Mouse (Mus musculus) lung, embryonic 14.5 days (tissue): Measurements from ENCODE around the gene Aanat. TPM values are rescaled to one million over a fixed set of nuclear protein-coding genes. Genes with fewer than 3 reads are reported as not detected.

Experiments
- ATAC-seq: fragments of 200-750 bp; cut with Nextera tagmentation; 2 replicates; pipeline ENCODE4 v1.8.0; 2017; ENCODE audit warnings: mild to moderate bottlenecking, moderate TSS enrichment, moderate library complexity; ENCODE audit not compliant: insufficient read depth
- DNase-seq: peaks from one replicate; pipeline ENCODE4 v3.0.0-alpha.2; 2015
- H3K27ac ChIP-seq: fragments of 300-500 bp; sonication (generic); 2 replicates; pipeline ENCODE4 v1.5.1; 2014; ENCODE audit warnings: low read depth, mild to moderate bottlenecking, moderate library complexity
- H3K27me3 ChIP-seq: fragments of 300-500 bp; sonication (generic); 2 replicates; pipeline ENCODE4 v1.6.1; 2014; ENCODE audit warnings: low read length, control low read depth; ENCODE audit not compliant: insufficient read depth
- H3K36me3 ChIP-seq: fragments of 300-500 bp; sonication (generic); 2 replicates; pipeline ENCODE4 v1.6.1; 2014; ENCODE audit warnings: control low read depth; ENCODE audit not compliant: insufficient read depth
- H3K4me1 ChIP-seq: fragments of 300-500 bp; sonication (generic); 2 replicates; pipeline ENCODE4 v1.6.1; 2014; ENCODE audit warnings: antibody characterized with exemption, control low read depth; ENCODE audit not compliant: insufficient read depth
- H3K4me2 ChIP-seq: fragments of 300-500 bp; sonication (generic); 2 replicates; pipeline ENCODE4 v1.6.1; 2014; ENCODE audit warnings: mild to moderate bottlenecking
- H3K4me3 ChIP-seq: fragments of 300-500 bp; sonication (generic); 2 replicates; pipeline ENCODE4 v1.5.1; 2014; ENCODE audit warnings: low read depth, low read length
- H3K9ac ChIP-seq: fragments of 300-500 bp; sonication (generic); 2 replicates; pipeline ENCODE4 v1.6.1; 2014
- H3K9me3 ChIP-seq: fragments of 300-500 bp; sonication (generic); 2 replicates; pipeline ENCODE4 v1.6.1; 2016; ENCODE audit warnings: low read depth, low read length, control low read depth
- CTCF ChIP-seq: IDR thresholded peaks from 2 replicates; pipeline ENCODE4 v1.5.1; 2016; ENCODE audit warnings: antibody characterized with exemption, low read depth
- WGBS: fragments of 180-500 bp; shearing (Covaris S2); extraction: QIAGEN DNeasy Blood & Tissue Kit; methylation state at CpG from one replicate; pipeline ENCODE4 v1.1.7; 2014; 5-methylcytosine and 5-hydroxymethylcytosine counted together
- polyA plus RNA-seq: library from polyadenylated mRNA; unstranded; fragments of >200 nt; fragmentation: Nextera tagmentation; extraction: Ambion mirVana; gene quantifications from 2 replicates; pipeline ENCODE4 v1.2.1, GENCODE M21; 2014

The Aanat gene
- polyA plus RNA-seq, 1 experiment from 2014 or later: not detected

- Histone ChIP-seq H3K9ac (peak overlapping the region; percentile 70), H3K27ac (peak overlapping the region; percentile 40; the same call in 1 of the 2 replicates), H3K4me2 (peak overlapping the region; percentile 89), H3K4me1 (peaks cover 42% of the 10 kb centered on the region), H3K27me3 (no peaks in the 10 kb centered on the region), H3K4me3 (peak overlapping the region; percentile 70), H3K36me3 (no peaks in the 10 kb centered on the region), H3K9me3 (no peaks in the 10 kb centered on the region)
- DNase-seq (no peak), ATAC-seq (no peak; the same call in 1 of the 2 replicates)
- WGBS: 7% methylated on average over 40 of the region's 40 CpGs
- TF ChIP-seq CTCF: peak; percentile 1; the same call in 1 of the 2 replicates
These were observed 37.3 kb downstream of the Aanat start for GRCm38 (mm10) chr11:116623281-116624124.

GRCm38 (mm10) chr11:116624131-116624832 is 38.0 kb downstream of the Aanat start:
- H3K4me2 ChIP-seq: peak overlapping the region; percentile 89
- no peaks in the 10 kb centered on the region for H3K27me3 ChIP-seq
- peak overlapping the region; percentile 70 for H3K4me3 ChIP-seq
- H3K9me3 ChIP-seq: no peaks in the 10 kb centered on the region
- peak overlapping the region; percentile 40; the same call in 1 of the 2 replicates for H3K27ac ChIP-seq
- H3K4me1 ChIP-seq: peaks cover 36% of the 10 kb centered on the region
- DNase-seq: peak; percentile 88
- H3K36me3 ChIP-seq: no peaks in the 10 kb centered on the region
- WGBS: 11% methylated on average over 42 of the region's 42 CpGs
- 0 out of 2 replicates have a peak, but pooled peaks have one; percentile 6 for TF ChIP-seq CTCF
- peak; percentile 25 for ATAC-seq
- peak overlapping the region; percentile 70 for H3K9ac ChIP-seq

- Histone ChIP-seq H3K9ac (no peak overlapping the region), H3K27me3 (no peaks in the 10 kb centered on the region), H3K4me2 (no peak overlapping the region), H3K27ac (no peak overlapping the region), H3K4me3 (no peak overlapping the region), H3K36me3 (no peaks in the 10 kb centered on the region), H3K4me1 (peaks cover 26% of the 10 kb centered on the region), H3K9me3 (no peaks in the 10 kb centered on the region)
- ATAC-seq (no peak), DNase-seq (peak; percentile 61)
- WGBS: 73% methylated on average over 17 of the region's 17 CpGs
- peak; percentile 75 for TF ChIP-seq CTCF
These were observed 39.1 kb downstream of the Aanat start for GRCm38 (mm10) chr11:116625081-116626000.

GRCm38 (mm10) chr11:116626299-116627071 is 40.3 kb downstream of the Aanat start, which contains the start of gene Rhbdf2:
Gene Rhbdf2 (minus strand): TSS chr11:116627019.
- DNase-seq: no peak
- TF ChIP-seq CTCF: no peak
- Histone ChIP-seq H3K4me2 (no peak within 1 kb of the TSS), H3K9ac (no peak within 1 kb of the TSS), H3K9me3 (no peaks in the 10 kb centered on the region), H3K36me3 (no peaks in the 10 kb centered on the region), H3K27me3 (no peaks in the 10 kb centered on the region), H3K4me3 (no peak within 1 kb of the TSS), H3K4me1 (peaks cover 15% of the 10 kb centered on the region), H3K27ac (no peak within 1 kb of the TSS)
- no peak for ATAC-seq
- 57% methylated on average over 10 of the region's 10 CpGs for WGBS

- no peak overlapping the region for H3K27ac ChIP-seq
- no peaks in the 10 kb centered on the region for H3K9me3 ChIP-seq
These were observed 41.1 kb downstream of the Aanat start for GRCm38 (mm10) chr11:116627072-116628020.

More at GRCm38 (mm10) chr11:116627072-116628020, 41.1 kb downstream of the Aanat start:
- no peaks in the 10 kb centered on the region for H3K27me3 ChIP-seq
- H3K36me3 ChIP-seq: no peaks in the 10 kb centered on the region
- peaks cover 9% of the 10 kb centered on the region; the same call in 1 of the 2 replicates for H3K4me1 ChIP-seq
- peak; percentile 41 for TF ChIP-seq CTCF
- no peak overlapping the region for H3K4me2 ChIP-seq
- no peak for ATAC-seq
- 35% methylated on average over 10 of the region's 10 CpGs for WGBS
- no peak overlapping the region for H3K9ac ChIP-seq
- H3K4me3 ChIP-seq: no peak overlapping the region
- peak; percentile 45 for DNase-seq
